Mouse (Mus musculus): Measurements from ENCODE around the gene Pnpla3.

DNA sequence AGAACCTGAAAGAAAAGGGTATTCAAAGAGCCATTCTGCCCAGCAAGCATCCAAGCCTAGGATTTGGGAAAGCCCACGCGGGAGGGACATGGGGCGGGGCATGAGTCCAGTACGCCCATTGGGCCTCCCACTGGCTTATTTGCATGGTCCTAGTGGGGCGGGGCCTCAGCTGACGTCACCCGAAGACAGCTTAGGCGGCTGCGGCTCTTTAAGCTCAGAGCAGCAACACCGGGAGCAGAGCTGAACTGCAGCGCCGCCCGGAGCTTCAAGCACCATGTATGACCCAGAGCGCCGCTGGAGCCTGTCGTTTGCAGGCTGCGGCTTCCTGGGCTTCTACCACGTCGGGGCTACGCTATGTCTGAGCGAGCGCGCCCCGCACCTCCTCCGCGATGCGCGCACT is at the start of gene Pnpla3:
- TF ChIP-seq CTCF (IDR thresholded peaks at IDR 0.05; ENCODE audit: insufficient read depth, low read depth, low read length) (no peak), POLR2A (IDR thresholded peaks at IDR 0.05; ENCODE audit: insufficient read depth, low read depth, low read length) (peak; percentile 96)

All from olfactory bulb, adult 2 months (tissue).